Mouse (Mus musculus) limb, embryonic 14.5 days (tissue): ENCODE measurements around the gene Spop. TPM values are rescaled to one million over a fixed set of nuclear protein-coding genes. Genes with fewer than 3 reads are reported as not detected.

Experiments
- ATAC-seq: fragments of 200-750 bp; cut with Nextera tagmentation; 2 replicates; pipeline ENCODE4 v1.8.0; 2017; ENCODE audit warnings: low read depth, moderate number of reproducible peaks, moderate TSS enrichment; ENCODE audit not compliant: low FRiP score
- DNase-seq: peaks from one replicate; pipeline ENCODE4 v3.0.0-alpha.2; 2015; ENCODE audit warnings: low spot score
- H3K27ac ChIP-seq: fragments of 300-500 bp; sonication (generic); replicated peaks from 2 replicates; pipeline ENCODE4 v1.5.1; 2014; ENCODE audit warnings: low read depth, mild to moderate bottlenecking, low read length, moderate library complexity, mixed read lengths
- H3K27me3 ChIP-seq: fragments of 300-500 bp; sonication (generic); 2 replicates; pipeline ENCODE4 v1.6.1; 2014; ENCODE audit warnings: low read length, mixed read lengths; ENCODE audit not compliant: control insufficient read depth, insufficient read depth
- H3K36me3 ChIP-seq: fragments of 300-500 bp; sonication (generic); 2 replicates; pipeline ENCODE4 v1.6.1; 2014; ENCODE audit warnings: mild to moderate bottlenecking, low read length, moderate library complexity, mixed read lengths; ENCODE audit not compliant: control insufficient read depth, insufficient read depth
- H3K4me1 ChIP-seq: fragments of 300-500 bp; sonication (generic); 2 replicates; pipeline ENCODE4 v1.6.1; 2014; ENCODE audit warnings: antibody characterized with exemption, low read length, mixed read lengths; ENCODE audit not compliant: control insufficient read depth, insufficient read depth
- H3K4me2 ChIP-seq: fragments of 300-500 bp; sonication (generic); replicated peaks from 2 replicates; pipeline ENCODE4 v1.6.1; 2014; ENCODE audit warnings: low read depth, mild to moderate bottlenecking, low read length, moderate library complexity; ENCODE audit not compliant: severe bottlenecking
- H3K4me3 ChIP-seq: fragments of 300-500 bp; sonication (generic); replicated peaks from 2 replicates; pipeline ENCODE4 v1.5.1; 2014; ENCODE audit warnings: low read length
- H3K9ac ChIP-seq: fragments of 300-500 bp; sonication (generic); 2 replicates; pipeline ENCODE4 v1.6.1; 2014; ENCODE audit warnings: mild to moderate bottlenecking, low read depth, low read length, moderate library complexity; ENCODE audit not compliant: severe bottlenecking
- H3K9me3 ChIP-seq: fragments of 300-500 bp; sonication (generic); 2 replicates; pipeline ENCODE4 v1.6.1; 2016; ENCODE audit warnings: low read length; ENCODE audit not compliant: control insufficient read depth
- POLR2A ChIP-seq: fragments of 200-500 bp; IDR thresholded peaks from 2 replicates; pipeline ENCODE4 v1.8.0; 2012; ENCODE audit warnings: inconsistent platforms, mild to moderate bottlenecking, moderate library complexity, borderline replicate concordance; ENCODE audit not compliant: insufficient read depth, insufficient read length; ENCODE audit errors: extremely low read depth
- WGBS: fragments of 180-500 bp; shearing (Covaris S2); extraction: QIAGEN DNeasy Blood & Tissue Kit; methylation state at CpG from one replicate; pipeline ENCODE4 v1.1.7; 2014; 5-methylcytosine and 5-hydroxymethylcytosine counted together
- polyA plus RNA-seq, 2 experiments: library from polyadenylated mRNA; depleted of rRNA in 1 of 2; stranded (reverse) in 1 of 2; unstranded in 1 of 2; fragments of >200 nt; fragmentation: Nextera tagmentation in 1 of 2; extraction: Ambion mirVana in 1 of 2; gene quantifications; 2 replicates each; pipeline versions ENCODE4 v1.2.1 to v1.2.3; 2012 to 2014

Gene Spop
- polyA plus RNA-seq, 2 experiments = 51.3 to 92.7 TPM

GRCm38 (mm10) chr11:95394112-95394511 lies 19.8 kb upstream of the Spop start:
- no peak for TF ChIP-seq POLR2A
- no peaks in the 10 kb centered on the region for H3K27me3 ChIP-seq
- no peaks in the 10 kb centered on the region for H3K9me3 ChIP-seq
- H3K4me2 ChIP-seq = no peak overlapping the region
- H3K4me1 ChIP-seq = peaks cover 10% of the 10 kb centered on the region; the same call in 1 of the 2 replicates
- 40% methylated on average over 5 of the region's 5 CpGs for WGBS
- H3K36me3 ChIP-seq = peaks cover 30% of the 10 kb centered on the region
- DNase-seq (no peak), ATAC-seq (no peak)
- no peak overlapping the region for H3K4me3 ChIP-seq
- no peak overlapping the region for H3K27ac ChIP-seq
- H3K9ac ChIP-seq = no peak overlapping the region

- Histone ChIP-seq H3K27ac (no peak overlapping the region), H3K27me3 (no peaks in the 10 kb centered on the region), H3K9me3 (no peaks in the 10 kb centered on the region), H3K4me1 (peaks cover 10% of the 10 kb centered on the region; the same call in 1 of the 2 replicates), H3K4me2 (no peak overlapping the region), H3K4me3 (no peak overlapping the region), H3K9ac (0 out of 2 replicates have a peak overlapping the region, but pooled peaks have one; percentile 16), H3K36me3 (0 out of 2 replicates have a peak, but pooled peaks cover 10% of the 10 kb centered on the region)
- ATAC-seq (no peak), DNase-seq (no peak)
- 69% methylated on average over 1 of the region's 1 CpGs for WGBS
- TF ChIP-seq POLR2A = no peak
These were observed 17.3 kb upstream of the Spop start for GRCm38 (mm10) chr11:95396548-95396947.

- Histone ChIP-seq H3K9ac (no peak overlapping the region), H3K4me3 (no peak overlapping the region), H3K27me3 (no peaks in the 10 kb centered on the region), H3K4me2 (no peak overlapping the region), H3K4me1 (0 out of 2 replicates have a peak, but pooled peaks cover 4% of the 10 kb centered on the region), H3K36me3 (no peaks in the 10 kb centered on the region), H3K27ac (no peak overlapping the region), H3K9me3 (no peaks in the 10 kb centered on the region)
- no peak for ATAC-seq
- TF ChIP-seq POLR2A = no peak
- peak; percentile 60 for DNase-seq
- WGBS = 56% methylated on average over 14 of the region's 14 CpGs
These were observed 15.7 kb upstream of the Spop start for GRCm38 (mm10) chr11:95397843-95398835.

GRCm38 (mm10) chr11:95399520-95400020 lies 14.3 kb upstream of the Spop start:
- Histone ChIP-seq H3K36me3 (no peaks in the 10 kb centered on the region), H3K4me3 (no peak overlapping the region), H3K9me3 (no peaks in the 10 kb centered on the region), H3K4me1 (no peaks in the 10 kb centered on the region), H3K9ac (no peak overlapping the region), H3K27ac (no peak overlapping the region), H3K4me2 (no peak overlapping the region), H3K27me3 (no peaks in the 10 kb centered on the region)
- ATAC-seq (no peak), DNase-seq (no peak)
- no peak for TF ChIP-seq POLR2A
- 69% methylated on average over 13 of the region's 13 CpGs for WGBS

- Histone ChIP-seq H3K27ac (no peak overlapping the region), H3K4me3 (no peak overlapping the region), H3K36me3 (no peaks in the 10 kb centered on the region), H3K4me1 (no peaks in the 10 kb centered on the region), H3K27me3 (no peaks in the 10 kb centered on the region), H3K9me3 (no peaks in the 10 kb centered on the region), H3K4me2 (no peak overlapping the region), H3K9ac (no peak overlapping the region)
- TF ChIP-seq POLR2A = no peak
- 88% methylated on average over 5 of the region's 5 CpGs for WGBS
- DNase-seq (no peak), ATAC-seq (no peak)
These were observed 12.3 kb upstream of the Spop start for GRCm38 (mm10) chr11:95401568-95401967.
